Mouse (Mus musculus) skeletal muscle tissue, adult 2 months (tissue): ENCODE results near the gene Trpv2.

ENCODE experiments used
- DNase-seq: peaks from one replicate; pipeline ENCODE4 v3.0.0-alpha.2; 2012; ENCODE audit warnings: low read depth, low spot score

Trpv2 gene

GRCm38 (mm10) chr11:62603312-62604056 is 29.2 kb downstream of the Trpv2 start:
- peak; percentile 42 for DNase-seq

- no peak for DNase-seq
Observed at GRCm38 (mm10) chr11:62604123-62604706, 29.9 kb downstream of the Trpv2 start.

- DNase-seq, result no peak
Observed at GRCm38 (mm10) chr11:62604886-62605618, 30.8 kb downstream of the Trpv2 start.

GRCm38 (mm10) chr11:62605619-62606298 is 31.5 kb downstream of the Trpv2 start:
- no peak for DNase-seq

- DNase-seq, result no peak
Observed at GRCm38 (mm10) chr11:62606299-62607169, 32.2 kb downstream of the Trpv2 start.

- no peak for DNase-seq
Observed at GRCm38 (mm10) chr11:62607170-62607951, 33.1 kb downstream of the Trpv2 start.

- DNase-seq, result no peak
Observed at GRCm38 (mm10) chr11:62607952-62608201, 33.6 kb downstream of the Trpv2 start.

- DNase-seq, result no peak
Observed at GRCm38 (mm10) chr11:62608826-62609675, 34.8 kb downstream of the Trpv2 start.

GRCm38 (mm10) chr11:62610304-62610703 is 36.0 kb downstream of the Trpv2 start:
- DNase-seq, result no peak

GRCm38 (mm10) chr11:62612604-62613003 is 38.3 kb downstream of the Trpv2 start:
- no peak for DNase-seq

- DNase-seq, result peak; percentile 87
Observed at GRCm38 (mm10) chr11:62613657-62614365, 39.5 kb downstream of the Trpv2 start.

- no peak for DNase-seq
Observed at GRCm38 (mm10) chr11:62614876-62615410, 40.7 kb downstream of the Trpv2 start.

- no peak for DNase-seq
Observed at GRCm38 (mm10) chr11:62615456-62615855, 41.2 kb downstream of the Trpv2 start.

- DNase-seq, result no peak
Observed at GRCm38 (mm10) chr11:62621079-62621478, 46.8 kb downstream of the Trpv2 start.

- no peak for DNase-seq
Observed at GRCm38 (mm10) chr11:62621586-62622283, 47.4 kb downstream of the Trpv2 start.

GRCm38 (mm10) chr11:62622850-62623249 is 48.6 kb downstream of the Trpv2 start:
- no peak for DNase-seq

- DNase-seq, result no peak
Observed at GRCm38 (mm10) chr11:62624341-62625291, 50.3 kb downstream of the Trpv2 start.
